Mouse (Mus musculus): ENCODE data around the gene Dst. TPM values are rescaled to one million over a fixed set of nuclear protein-coding genes. Genes with fewer than 3 reads are reported as not detected.
A peak's percentile ranks its signal among the peaks of the same experiment; 100 is the strongest.

Gene Dst
- total and polyA plus RNA-seq, 2 experiments from 2014 or later = 31.7 to 155 TPM

- H3K4me2 ChIP-seq (ENCODE audit: low read depth, low read length, poor library complexity, severe bottlenecking) = no peak overlapping the region
- H3K36me3 ChIP-seq (ENCODE audit: insufficient read depth, low read length) = 0 out of 2 replicates have a peak, but pooled peaks cover 3% of the 10 kb centered on the region
- 0 out of 2 replicates have a peak, but pooled peaks cover under 1% of the 10 kb centered on the region for H3K9me3 ChIP-seq (ENCODE audit: low read length)
- no peaks in the 10 kb centered on the region for H3K27me3 ChIP-seq (ENCODE audit: insufficient read depth, low read length)
- TF ChIP-seq CTCF (IDR thresholded peaks at IDR 0.05) = no peak
- H3K4me1 ChIP-seq (ENCODE audit: insufficient read depth, low read length) = no peaks in the 10 kb centered on the region
- WGBS = 91% methylated on average over 6 of the region's 6 CpGs
- H3K4me3 ChIP-seq (ENCODE audit: low read depth, low read length) = no peak overlapping the region
- no peak for ATAC-seq (ENCODE audit: low FRiP score)
- H3K27ac ChIP-seq (ENCODE audit: low read depth, low read length) = no peak overlapping the region
- no peak overlapping the region for H3K9ac ChIP-seq (replicated peaks; ENCODE audit: low read length, poor library complexity, severe bottlenecking)
- DNase-seq (ENCODE audit: low spot score) = no peak
These were observed 9.7 kb upstream of the Dst start for GRCm38 (mm10) chr1:33898373-33898772.

DNA sequence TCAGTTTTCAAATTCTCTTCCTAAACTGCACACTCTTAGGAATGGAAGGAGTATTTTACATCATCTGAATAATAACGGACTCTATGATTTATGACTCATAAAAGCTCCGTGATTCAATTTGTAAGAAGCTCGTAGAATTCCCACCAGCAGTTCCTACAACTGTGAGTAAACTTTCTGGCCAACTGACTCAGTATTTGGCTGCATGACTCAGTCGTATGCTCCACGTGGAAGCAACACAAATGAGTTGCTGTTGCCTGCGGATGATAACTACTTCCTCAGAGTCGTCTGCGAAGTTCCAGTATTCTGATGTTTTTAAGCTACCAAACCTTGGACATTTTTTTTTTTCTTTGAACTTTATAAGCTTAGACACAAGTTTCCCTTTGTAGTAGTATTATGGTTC is 7.8 kb upstream of the Dst start:
- H3K4me3 ChIP-seq (ENCODE audit: low read depth, low read length) = no peak overlapping the region
- no peaks in the 10 kb centered on the region for H3K27me3 ChIP-seq (ENCODE audit: insufficient read depth, low read length)
- 0 out of 2 replicates have a peak, but pooled peaks cover 2% of the 10 kb centered on the region for H3K9me3 ChIP-seq (ENCODE audit: low read length)
- H3K4me1 ChIP-seq (ENCODE audit: insufficient read depth, low read length) = no peaks in the 10 kb centered on the region
- H3K27ac ChIP-seq (ENCODE audit: low read depth, low read length) = no peak overlapping the region
- no peak overlapping the region for H3K9ac ChIP-seq (replicated peaks; ENCODE audit: low read length, poor library complexity, severe bottlenecking)
- no peak overlapping the region for H3K4me2 ChIP-seq (ENCODE audit: low read depth, low read length, poor library complexity, severe bottlenecking)
- 90% methylated on average over 8 of the region's 8 CpGs for WGBS
- TF ChIP-seq CTCF (IDR thresholded peaks at IDR 0.05) = no peak
- no peak for ATAC-seq (ENCODE audit: low FRiP score)
- H3K36me3 ChIP-seq (ENCODE audit: insufficient read depth, low read length) = 0 out of 2 replicates have a peak, but pooled peaks cover 3% of the 10 kb centered on the region
- DNase-seq (ENCODE audit: low spot score) = no peak

DNA sequence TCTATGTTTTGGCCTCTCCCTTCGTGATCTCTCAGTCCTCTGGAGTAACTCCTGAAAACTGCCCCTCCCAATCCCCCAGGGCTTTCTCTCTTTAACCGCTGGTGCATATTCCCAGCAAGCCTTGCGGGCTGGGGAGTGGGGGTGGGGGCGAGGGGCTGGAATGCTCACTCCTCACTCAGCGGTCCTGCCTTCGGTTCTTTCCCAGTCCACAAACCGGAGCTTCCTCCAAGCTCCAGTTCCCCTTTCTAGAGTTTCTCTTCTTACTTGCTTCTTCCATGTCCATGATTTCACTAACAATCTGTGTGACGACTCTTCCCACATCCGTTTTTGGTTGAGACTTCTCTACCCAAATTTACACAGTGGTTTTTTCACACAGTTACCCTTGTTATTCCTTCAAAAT is 4.4 kb upstream of the Dst start:
- H3K27ac ChIP-seq (ENCODE audit: low read depth, low read length) = no peak overlapping the region
- DNase-seq (ENCODE audit: low spot score) = no peak
- H3K9me3 ChIP-seq (ENCODE audit: low read length) = 0 out of 2 replicates have a peak, but pooled peaks cover 2% of the 10 kb centered on the region
- no peaks in the 10 kb centered on the region for H3K27me3 ChIP-seq (ENCODE audit: insufficient read depth, low read length)
- no peak overlapping the region for H3K4me3 ChIP-seq (ENCODE audit: low read depth, low read length)
- H3K9ac ChIP-seq (replicated peaks; ENCODE audit: low read length, poor library complexity, severe bottlenecking) = no peak overlapping the region
- ATAC-seq (ENCODE audit: low FRiP score) = no peak
- 0 out of 2 replicates have a peak, but pooled peaks cover 3% of the 10 kb centered on the region for H3K36me3 ChIP-seq (ENCODE audit: insufficient read depth, low read length)
- TF ChIP-seq CTCF (IDR thresholded peaks at IDR 0.05) = no peak
- H3K4me1 ChIP-seq (ENCODE audit: insufficient read depth, low read length) = no peaks in the 10 kb centered on the region
- 34% methylated on average over 9 of the region's 9 CpGs for WGBS
- H3K4me2 ChIP-seq (ENCODE audit: low read depth, low read length, poor library complexity, severe bottlenecking) = no peak overlapping the region

GRCm38 (mm10) chr1:33906216-33906615 is 1.8 kb upstream of the Dst start:
- no peaks in the 10 kb centered on the region for H3K27me3 ChIP-seq (ENCODE audit: insufficient read depth, low read length)
- DNase-seq (ENCODE audit: low spot score) (no peak), ATAC-seq (ENCODE audit: low FRiP score) (no peak)
- no peak overlapping the region for H3K27ac ChIP-seq (ENCODE audit: low read depth, low read length)
- 0 out of 2 replicates have a peak, but pooled peaks cover 3% of the 10 kb centered on the region for H3K36me3 ChIP-seq (ENCODE audit: insufficient read depth, low read length)
- no peaks in the 10 kb centered on the region for H3K4me1 ChIP-seq (ENCODE audit: insufficient read depth, low read length)
- TF ChIP-seq CTCF (IDR thresholded peaks at IDR 0.05) = no peak
- WGBS = 39% methylated on average over 10 of the region's 10 CpGs
- H3K4me2 ChIP-seq (ENCODE audit: low read depth, low read length, poor library complexity, severe bottlenecking) = peak overlapping the region; percentile 71
- 0 out of 2 replicates have a peak overlapping the region, but pooled peaks have one; percentile 37 for H3K9ac ChIP-seq (replicated peaks; ENCODE audit: low read length, poor library complexity, severe bottlenecking)
- peak overlapping the region; percentile 66 for H3K4me3 ChIP-seq (ENCODE audit: low read depth, low read length)
- 0 out of 2 replicates have a peak, but pooled peaks cover 2% of the 10 kb centered on the region for H3K9me3 ChIP-seq (ENCODE audit: low read length)

DNA sequence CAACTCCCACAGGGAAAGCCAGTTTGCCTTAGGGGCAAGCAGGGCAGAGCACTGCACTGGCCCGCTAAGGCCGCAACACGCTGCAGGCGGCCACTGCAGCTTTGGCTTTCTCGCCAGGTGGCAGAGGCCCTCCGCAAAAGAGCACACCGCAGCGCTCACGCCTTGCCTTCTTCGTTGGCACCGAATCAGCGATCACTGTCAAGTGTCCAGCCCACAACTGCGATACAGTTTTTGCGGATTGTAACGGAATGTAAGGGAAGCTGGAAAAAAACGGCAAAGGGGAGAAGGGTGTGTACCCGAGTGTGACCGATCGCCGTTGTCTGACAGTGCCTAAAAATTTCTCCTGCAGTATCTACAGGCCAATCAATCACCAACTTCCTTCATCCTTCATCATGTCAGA is 1.1 kb upstream of the Dst start:
- Histone ChIP-seq H3K27me3 (ENCODE audit: insufficient read depth, low read length) (no peaks in the 10 kb centered on the region), H3K27ac (ENCODE audit: low read depth, low read length) (peak overlapping the region; percentile 91), H3K4me3 (ENCODE audit: low read depth, low read length) (peak overlapping the region; percentile 66), H3K9ac (replicated peaks; ENCODE audit: low read length, poor library complexity, severe bottlenecking) (peak overlapping the region; percentile 72), H3K4me1 (ENCODE audit: insufficient read depth, low read length) (no peaks in the 10 kb centered on the region), H3K36me3 (ENCODE audit: insufficient read depth, low read length) (0 out of 2 replicates have a peak, but pooled peaks cover 3% of the 10 kb centered on the region), H3K4me2 (ENCODE audit: low read depth, low read length, poor library complexity, severe bottlenecking) (peak overlapping the region; percentile 71), H3K9me3 (ENCODE audit: low read length) (0 out of 2 replicates have a peak, but pooled peaks cover 2% of the 10 kb centered on the region)
- ATAC-seq (ENCODE audit: low FRiP score) (peak; percentile 52), DNase-seq (ENCODE audit: low spot score) (peak; percentile 53)
- TF ChIP-seq CTCF (IDR thresholded peaks at IDR 0.05) = peak; percentile 59
- 2% methylated on average over 20 of the region's 20 CpGs for WGBS

- no peaks in the 10 kb centered on the region for H3K4me1 ChIP-seq (ENCODE audit: insufficient read depth, low read length)
- ATAC-seq (ENCODE audit: low FRiP score) (peak; percentile 87), DNase-seq (ENCODE audit: low spot score) (peak; percentile 84)
- H3K4me2 ChIP-seq (ENCODE audit: low read depth, low read length, poor library complexity, severe bottlenecking) = peak within 1 kb of the TSS; percentile 71
- no peaks in the 10 kb centered on the region for H3K27me3 ChIP-seq (ENCODE audit: insufficient read depth, low read length)
- peak within 1 kb of the TSS; percentile 66 for H3K4me3 ChIP-seq (ENCODE audit: low read depth, low read length)
- H3K9me3 ChIP-seq (ENCODE audit: low read length) = 0 out of 2 replicates have a peak, but pooled peaks cover 2% of the 10 kb centered on the region
- peak; percentile 54 for TF ChIP-seq CTCF (IDR thresholded peaks at IDR 0.05)
- WGBS = under 1% methylated on average over 67 of the region's 110 CpGs
- no peaks in the 10 kb centered on the region for H3K36me3 ChIP-seq (ENCODE audit: insufficient read depth, low read length)
- peak within 1 kb of the TSS; percentile 91 for H3K27ac ChIP-seq (ENCODE audit: low read depth, low read length)
- peak within 1 kb of the TSS; percentile 72 for H3K9ac ChIP-seq (replicated peaks; ENCODE audit: low read length, poor library complexity, severe bottlenecking)
These were observed 419 bp upstream of the Dst start, which contains the start of gene Bend6 for GRCm38 (mm10) chr1:33907421-33908190. TSS of gene Bend6 (minus strand) at chr1:33907816.

Data from midbrain, postnatal 0 days (tissue).